In genomic region chr1:86434439-86435201, GRCm38 (mm10) we compare ENCODE assay signal across 8 mouse cellular contexts. TPM values are rescaled to one million over a fixed set of nuclear protein-coding genes. Genes with fewer than 3 reads are reported as not detected.
DNase-seq lines count a peak whose midpoint lies in the region; ATAC-seq and TF ChIP-seq lines count a peak whose summit lies in the region.

No protein-coding gene starts in this region.

- peak overlapping the region; percentile 83 for H3K9ac ChIP-seq in forebrain, postnatal 0 days
- peak overlapping the region; percentile 85 for H3K9ac ChIP-seq in lung, embryonic 16.5 days (ENCODE audit: low read length)

- peak overlapping the region; percentile 72 for H3K4me3 ChIP-seq in G1E (ENCODE audit: low read depth, low read length)
- peak overlapping the region; percentile 41 for H3K4me3 ChIP-seq in forebrain, postnatal 0 days (ENCODE audit: low read depth, low read length)
- H3K4me3 ChIP-seq in lung, embryonic 16.5 days (ENCODE audit: low read length): peak overlapping the region; percentile 55

- TF ChIP-seq CTCF in G1E (IDR thresholded peaks at IDR 0.05; ENCODE audit: low read depth, low read length): no peak
- 0 out of 2 replicates have a peak, but pooled peaks have one; percentile 12 for TF ChIP-seq CTCF in forebrain, postnatal 0 days (IDR thresholded peaks at IDR 0.05; ENCODE audit: low read depth)

- H3K36me3 ChIP-seq in G1E (replicated peaks): no peaks in the 10 kb centered on the region
- no peaks in the 10 kb centered on the region for H3K36me3 ChIP-seq in forebrain, postnatal 0 days (ENCODE audit: insufficient read depth)
- no peaks in the 10 kb centered on the region for H3K36me3 ChIP-seq in lung, embryonic 16.5 days (ENCODE audit: control insufficient read depth, insufficient read depth, low read length)

- H3K4me1 ChIP-seq in G1E (ENCODE audit: insufficient read depth, low read depth, low read length): peaks cover 68% of the 10 kb centered on the region
- peaks cover 21% of the 10 kb centered on the region for H3K4me1 ChIP-seq in forebrain, postnatal 0 days (ENCODE audit: insufficient read depth)
- peaks cover 39% of the 10 kb centered on the region for H3K4me1 ChIP-seq in lung, embryonic 16.5 days (replicated peaks; ENCODE audit: control insufficient read depth, insufficient read depth, low read length)

- H3K27ac ChIP-seq in forebrain, postnatal 0 days (ENCODE audit: low read depth, low read length): peak overlapping the region; percentile 99
- H3K27ac ChIP-seq in lung, embryonic 16.5 days (ENCODE audit: low read length): peak overlapping the region; percentile 99

- H3K4me2 ChIP-seq in forebrain, postnatal 0 days (ENCODE audit: low read depth): peak overlapping the region; percentile 91
- H3K4me2 ChIP-seq in lung, embryonic 16.5 days (ENCODE audit: low read depth, low read length): peak overlapping the region; percentile 90

- WGBS in forebrain, postnatal 0 days: 2% methylated on average over 46 of the region's 46 CpGs
- 3% methylated on average over 46 of the region's 46 CpGs for WGBS in lung, embryonic 16.5 days

- ATAC-seq in G1E (ENCODE audit: extremely low read depth, insufficient number of reproducible peaks, low FRiP score, poor library complexity, severe bottlenecking): peak; percentile 91
- peak; percentile 91 for ATAC-seq in forebrain, postnatal 0 days
- peak; percentile 91 to 96 for ATAC-seq in hematopoietic stem cell, adult 5-6 weeks (replicated peaks in 1 of 2; ENCODE audit: insufficient read depth in 1 of 2, low FRiP score in 2 of 2, low TSS enrichment in 1 of 2, low read depth in 1 of 2, poor library complexity in 2 of 2, severe bottlenecking in 2 of 2)
- ATAC-seq in lung, embryonic 16.5 days (ENCODE audit: low read depth): peak; percentile 95

- H3K9me3 ChIP-seq in G1E (replicated peaks): no peaks in the 10 kb centered on the region
- no peaks in the 10 kb centered on the region for H3K9me3 ChIP-seq in forebrain, postnatal 0 days (ENCODE audit: low read length)
- no peaks in the 10 kb centered on the region for H3K9me3 ChIP-seq in lung, embryonic 16.5 days (ENCODE audit: control insufficient read depth, low read length)

- peaks cover 3% of the 10 kb centered on the region for H3K27me3 ChIP-seq in G1E (ENCODE audit: insufficient read depth, low read length)
- H3K27me3 ChIP-seq in forebrain, postnatal 0 days (ENCODE audit: insufficient read depth, low read length): no peaks in the 10 kb centered on the region
- no peaks in the 10 kb centered on the region for H3K27me3 ChIP-seq in lung, embryonic 16.5 days (ENCODE audit: control insufficient read depth, insufficient read depth, low read depth, low read length)

- DNase-seq in G1E (ENCODE audit: low spot score): peak; percentile 100
- DNase-seq in cerebellum, adult 18-20 months: peak; percentile 96 to 97
- peak; percentile 98 for DNase-seq in forebrain, postnatal 0 days
- peak; percentile 96 for DNase-seq in layer of hippocampus, adult 9-10 months (ENCODE audit: low spot score)
- peak; percentile 98 for DNase-seq in ovary, postnatal 10 days (ENCODE audit: low spot score)
- DNase-seq in thymus, postnatal 10 days (ENCODE audit: low spot score in 2 of 2): peak; percentile 89 to 94

RNA-seq across cellular contexts. Expression of gene Tex44, which starts 8.5 kb away (rescaled TPM):
- not detected in 2 replicates for total RNA-seq in G1E (2014; fragmentation: Nextera tagmentation)
- total RNA-seq in G1E (2017): 0.16 and 0.17 TPM in 2 replicates
- polyA plus RNA-seq in G1E (2012): not detected in 2 replicates
- total RNA-seq in forebrain, postnatal 0 days (2014; rRNA removed): 0.29 TPM in 1 of 2 replicates, not detected in the other
- not detected in 2 replicates for polyA plus RNA-seq in forebrain, postnatal 0 days (2015; fragmentation: Nextera tagmentation; extraction: Ambion mirVana)
- not detected in 2 replicates for total RNA-seq in hematopoietic stem cell, adult 5-6 weeks (2017)
- not detected in 2 replicates for polyA plus RNA-seq in lung, embryonic 16.5 days (2015; fragmentation: Nextera tagmentation; extraction: Ambion mirVana)

RNA-seq across cellular contexts. Expression of gene Nmur1, which starts 8.6 kb away (rescaled TPM):
- not detected in 2 replicates for total RNA-seq in G1E (2014; fragmentation: Nextera tagmentation)
- not detected in 2 replicates for total RNA-seq in G1E (2017)
- not detected in 2 replicates for polyA plus RNA-seq in G1E (2012)
- total RNA-seq in forebrain, postnatal 0 days (2014; rRNA removed): 0.15 and 0.33 TPM in 2 replicates
- polyA plus RNA-seq in forebrain, postnatal 0 days (2015; fragmentation: Nextera tagmentation; extraction: Ambion mirVana): 0.17 and 0.19 TPM in 2 replicates
- not detected in 2 replicates for total RNA-seq in hematopoietic stem cell, adult 5-6 weeks (2017)
- polyA plus RNA-seq in lung, embryonic 16.5 days (2015; fragmentation: Nextera tagmentation; extraction: Ambion mirVana): 0.49 and 0.63 TPM in 2 replicates

Comparison
In these comparisons a context has a peak if more than half of its experiments do, and no peak if none do; other contexts are left out.
1. Peak in every context shown above with its lines: DNase-seq, ATAC-seq, H3K4me3 ChIP-seq and H3K27ac ChIP-seq.